Mouse (Mus musculus): Measurements from ENCODE around the gene Acpp. TPM values are rescaled to one million over a fixed set of nuclear protein-coding genes. Genes with fewer than 3 reads are reported as not detected.
A peak's percentile ranks its signal among the peaks of the same experiment; 100 is the strongest.
"Not testable (repeated sequence)": the region's sequence is repeated elsewhere in the genome, so short reads cannot be mapped to it uniquely, and the experiment has no call there.

Acpp gene
- 0.54 and 0.69 TPM in 2 replicates for polyA plus RNA-seq (2015; fragmentation: Nextera tagmentation; extraction: Ambion mirVana)

DNA sequence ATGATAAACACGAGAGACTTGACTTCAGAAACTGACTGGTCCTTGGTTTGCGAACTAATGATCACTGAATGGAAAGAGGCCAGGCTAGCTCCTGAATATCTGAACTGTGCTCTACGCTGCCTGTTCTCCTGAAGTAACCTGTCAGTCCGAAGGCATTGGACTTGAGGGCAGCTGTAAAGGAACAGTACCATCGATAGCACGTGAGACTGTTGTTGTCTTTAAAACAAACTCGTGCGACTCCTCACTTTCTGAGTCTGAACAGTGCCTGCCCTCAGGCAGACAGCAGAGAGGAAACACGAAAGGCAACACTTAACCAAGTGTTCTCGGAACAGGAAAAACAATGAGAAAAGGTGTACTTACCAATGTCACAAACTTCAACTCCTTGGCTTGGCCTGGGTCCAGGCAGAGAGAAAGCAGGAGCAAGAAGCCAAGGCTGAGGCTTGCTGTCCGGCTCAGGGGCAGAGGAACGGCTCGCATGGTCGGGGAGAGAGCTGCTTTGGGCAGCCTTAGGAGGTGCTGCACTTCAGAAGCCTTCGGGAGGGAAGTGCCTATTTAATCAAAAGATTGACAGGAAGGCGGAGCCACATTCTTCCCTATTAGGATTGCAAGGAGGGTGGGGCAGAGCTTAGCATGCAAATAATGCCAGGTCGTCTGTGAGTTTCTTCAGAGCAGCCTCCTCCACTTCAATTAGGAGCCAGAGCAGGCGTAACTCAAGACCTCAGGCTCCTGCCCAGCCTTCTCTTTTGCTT, at the start of gene Acpp:
Acpp (minus strand) TSS at position 566 of the 749 bp plus-strand sequence.
- peak within 1 kb of the TSS; percentile 39 for H3K4me2 ChIP-seq
- 13% methylated on average over 18 of the region's 18 CpGs for WGBS (ENCODE audit: insufficient replicate concordance)
- no peaks in the 10 kb centered on the region for H3K9me3 ChIP-seq (replicated peaks)
- no peak for ATAC-seq (ENCODE audit: insufficient read depth)
- H3K9ac ChIP-seq = no peak within 1 kb of the TSS
- H3K36me3 ChIP-seq (replicated peaks) = no peaks in the 10 kb centered on the region
- no peaks in the 10 kb centered on the region for H3K4me1 ChIP-seq (replicated peaks)
- no peaks in the 10 kb centered on the region for H3K27me3 ChIP-seq
- H3K27ac ChIP-seq (replicated peaks) = no peak within 1 kb of the TSS; the same call in 1 of the 2 replicates
- peak within 1 kb of the TSS; percentile 27 for H3K4me3 ChIP-seq (replicated peaks)

DNA sequence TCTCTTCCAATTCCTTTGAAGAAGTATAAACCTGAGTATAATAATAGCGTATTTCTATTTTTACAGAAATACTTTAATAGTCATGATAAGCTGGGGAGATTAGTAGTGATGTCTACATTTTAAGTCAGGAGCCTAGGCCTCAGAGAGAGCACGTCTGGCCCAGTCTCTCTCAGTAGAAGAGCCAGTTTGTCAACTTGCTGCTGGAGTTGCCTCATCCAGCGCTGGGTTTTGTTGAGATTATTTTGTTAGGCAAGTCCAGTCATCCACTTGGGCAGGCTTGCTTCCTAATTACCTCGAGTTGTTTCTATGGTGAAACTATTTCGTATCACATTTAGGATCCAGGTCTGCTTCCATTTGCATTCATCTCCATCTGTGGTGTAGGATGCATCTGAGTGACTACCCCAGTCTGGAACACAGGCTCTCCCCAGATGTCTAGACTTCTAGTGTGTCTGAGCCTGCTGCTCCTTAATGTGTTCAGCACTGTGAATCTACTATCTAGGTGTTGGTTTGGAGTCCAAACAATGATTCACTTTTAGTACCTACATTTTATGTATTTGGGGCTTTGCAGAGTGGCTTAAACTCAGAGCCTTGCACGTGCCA, 45.1 kb upstream of the Acpp start:
- no peak overlapping the region for H3K27ac ChIP-seq (replicated peaks)
- no peak for ATAC-seq (ENCODE audit: insufficient read depth)
- H3K4me2 ChIP-seq = no peak overlapping the region
- H3K9ac ChIP-seq = no peak overlapping the region
- no peak overlapping the region for H3K4me3 ChIP-seq (replicated peaks)
- WGBS (ENCODE audit: insufficient replicate concordance) = 49% methylated on average over 6 of the region's 6 CpGs
- H3K9me3 ChIP-seq (replicated peaks) = no peaks in the 10 kb centered on the region
- no peaks in the 10 kb centered on the region for H3K36me3 ChIP-seq (replicated peaks)
- no peaks in the 10 kb centered on the region for H3K27me3 ChIP-seq
- H3K4me1 ChIP-seq (replicated peaks) = no peaks in the 10 kb centered on the region

DNA sequence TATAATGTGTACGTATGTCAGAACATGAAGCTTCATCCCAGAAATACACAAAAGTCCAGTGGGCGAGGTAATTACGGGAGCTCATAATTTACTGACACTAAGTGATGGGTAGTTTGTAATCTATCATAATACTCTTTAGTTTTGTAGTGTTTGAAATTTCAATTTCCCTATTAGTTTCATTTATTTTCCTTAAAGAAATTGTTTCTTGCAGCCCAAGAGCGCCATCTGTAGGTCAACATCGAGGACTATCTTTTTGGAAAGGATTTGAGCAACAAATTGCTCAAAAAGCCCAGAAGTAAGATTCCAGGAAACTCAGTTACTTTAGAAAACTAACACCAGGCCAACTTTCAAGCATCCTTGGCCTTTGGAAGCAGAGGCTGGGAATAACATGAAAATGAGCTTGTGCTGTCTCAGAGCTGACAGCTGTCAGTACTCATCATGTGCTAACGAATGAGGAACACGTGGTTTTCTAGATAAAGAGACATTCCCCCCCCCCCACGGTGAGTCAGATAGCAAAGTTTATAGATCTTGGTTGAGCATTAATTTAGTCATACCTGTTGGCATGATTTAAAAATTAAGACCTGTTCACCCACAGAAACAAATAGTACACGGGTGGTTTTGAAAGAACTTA, 42.1 kb upstream of the Acpp start:
- no peaks in the 10 kb centered on the region for H3K27me3 ChIP-seq
- H3K4me1 ChIP-seq (replicated peaks) = no peaks in the 10 kb centered on the region
- no peak overlapping the region for H3K4me2 ChIP-seq
- H3K9me3 ChIP-seq (replicated peaks) = no peaks in the 10 kb centered on the region
- no peak overlapping the region for H3K4me3 ChIP-seq (replicated peaks)
- H3K27ac ChIP-seq (replicated peaks) = no peak overlapping the region
- no peak for ATAC-seq (ENCODE audit: insufficient read depth)
- 35% methylated on average over 9 of the region's 9 CpGs for WGBS (ENCODE audit: insufficient replicate concordance)
- no peak overlapping the region for H3K9ac ChIP-seq
- no peaks in the 10 kb centered on the region for H3K36me3 ChIP-seq (replicated peaks)

DNA sequence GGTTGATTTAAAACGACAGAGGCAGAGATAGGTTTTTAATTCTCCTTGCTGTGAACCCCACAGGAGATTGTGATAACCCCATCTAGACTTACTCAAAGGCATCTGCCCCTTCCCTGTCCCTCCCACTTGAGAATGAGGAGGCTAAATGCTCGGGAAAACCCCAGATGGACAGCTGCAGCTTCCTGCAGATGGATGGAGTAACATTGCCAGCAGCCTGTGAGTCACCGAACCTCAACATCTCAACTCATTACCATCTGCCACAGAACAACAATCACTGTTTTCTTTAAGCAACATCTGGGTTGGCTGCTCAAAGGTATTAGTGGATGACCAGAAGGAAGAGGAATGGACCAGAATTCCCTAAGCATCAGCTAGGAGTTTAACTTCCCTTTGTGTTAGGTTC, 38.0 kb upstream of the Acpp start:
- H3K4me3 ChIP-seq (replicated peaks) = no peak overlapping the region
- H3K27me3 ChIP-seq = no peaks in the 10 kb centered on the region
- H3K4me1 ChIP-seq (replicated peaks) = no peaks in the 10 kb centered on the region
- H3K36me3 ChIP-seq (replicated peaks) = no peaks in the 10 kb centered on the region
- 19% methylated on average over 3 of the region's 3 CpGs for WGBS (ENCODE audit: insufficient replicate concordance)
- H3K9ac ChIP-seq = no peak overlapping the region
- no peak overlapping the region for H3K27ac ChIP-seq (replicated peaks)
- no peaks in the 10 kb centered on the region for H3K9me3 ChIP-seq (replicated peaks)
- no peak overlapping the region for H3K4me2 ChIP-seq
- no peak for ATAC-seq (ENCODE audit: insufficient read depth)

DNA sequence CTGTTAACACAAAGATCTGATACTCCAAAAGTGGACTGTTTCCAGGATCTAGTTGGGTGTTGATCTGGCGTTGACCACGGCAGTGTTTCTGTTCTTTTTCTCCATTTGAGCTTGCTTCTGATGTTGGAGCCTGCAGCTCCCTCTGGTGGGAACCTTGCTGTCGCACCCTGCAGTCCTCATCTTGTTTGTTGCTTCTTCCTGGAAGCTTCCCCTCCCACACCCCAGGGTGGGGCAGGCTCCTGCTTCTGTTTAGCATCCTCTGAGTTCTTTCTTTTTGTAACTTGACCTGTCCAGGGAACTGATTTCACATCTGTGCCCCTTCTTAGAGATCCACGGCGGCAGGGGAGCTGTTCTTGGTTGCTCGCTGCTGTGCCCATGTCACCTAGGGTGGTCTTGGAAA, 35.7 kb upstream of the Acpp start:
- Histone ChIP-seq H3K4me3 (replicated peaks) (no peak overlapping the region), H3K36me3 (replicated peaks) (no peaks in the 10 kb centered on the region), H3K4me1 (replicated peaks) (no peaks in the 10 kb centered on the region), H3K27me3 (no peaks in the 10 kb centered on the region), H3K27ac (replicated peaks) (no peak overlapping the region), H3K9me3 (replicated peaks) (no peaks in the 10 kb centered on the region), H3K4me2 (no peak overlapping the region), H3K9ac (no peak overlapping the region)
- 23% methylated on average over 6 of the region's 6 CpGs for WGBS (ENCODE audit: insufficient replicate concordance)
- ATAC-seq (ENCODE audit: insufficient read depth) = no peak

DNA sequence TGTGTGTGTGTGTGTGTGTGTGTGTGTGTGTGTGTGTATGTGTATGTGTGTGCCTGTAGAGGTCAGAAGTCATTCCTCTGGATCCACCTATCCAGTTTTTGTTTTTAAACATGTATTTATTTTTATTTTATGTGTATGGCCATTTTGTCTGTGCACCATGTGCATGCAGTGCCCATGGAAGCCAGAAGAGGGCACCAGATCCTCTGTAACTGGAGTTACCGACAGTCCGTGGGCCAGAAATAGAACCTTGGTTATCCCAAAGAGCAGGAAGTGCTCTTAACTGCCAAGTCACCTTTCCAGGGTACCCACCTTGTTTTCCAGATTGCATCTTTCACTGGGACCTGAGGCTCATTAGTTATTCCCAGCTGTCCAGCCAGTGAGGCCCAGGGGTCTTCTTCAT, 29.4 kb upstream of the Acpp start:
- H3K9me3 ChIP-seq (replicated peaks) = no peaks in the 10 kb centered on the region
- no peaks in the 10 kb centered on the region for H3K4me1 ChIP-seq (replicated peaks)
- no peaks in the 10 kb centered on the region for H3K36me3 ChIP-seq (replicated peaks)
- 54% methylated on average over 2 of the region's 2 CpGs for WGBS (ENCODE audit: insufficient replicate concordance)
- H3K27ac ChIP-seq (replicated peaks) = no peak overlapping the region
- H3K27me3 ChIP-seq = no peaks in the 10 kb centered on the region
- H3K9ac ChIP-seq = no peak overlapping the region
- no peak overlapping the region for H3K4me2 ChIP-seq
- H3K4me3 ChIP-seq (replicated peaks) = no peak overlapping the region
- no peak for ATAC-seq (ENCODE audit: insufficient read depth)

DNA sequence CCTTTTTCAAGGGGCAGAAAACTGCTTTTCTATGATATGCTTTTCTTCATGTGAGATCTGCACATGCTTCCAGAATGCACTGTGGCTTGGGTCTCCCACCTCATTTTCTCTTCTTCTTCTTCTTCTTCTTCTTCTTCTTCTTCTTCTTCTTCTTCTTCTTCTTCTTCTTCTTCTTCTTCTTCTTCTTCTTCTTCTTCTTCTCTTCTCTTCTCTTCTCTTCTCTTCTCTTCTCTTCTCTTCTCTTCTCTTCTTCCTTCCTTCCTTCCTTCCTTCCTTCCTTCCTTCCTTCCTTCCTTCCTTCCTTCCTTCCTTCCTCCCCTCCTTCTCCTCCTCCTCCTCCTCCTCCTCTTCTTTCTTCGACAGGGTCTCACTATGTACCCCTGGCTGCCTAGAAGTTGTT, 24.4 kb upstream of the Acpp start:
- not testable (repeated sequence) for H3K9me3 ChIP-seq (replicated peaks); H3K4me1 ChIP-seq (replicated peaks); ATAC-seq (ENCODE audit: insufficient read depth); H3K9ac ChIP-seq; H3K27ac ChIP-seq (replicated peaks); H3K4me2 ChIP-seq; H3K4me3 ChIP-seq (replicated peaks); H3K27me3 ChIP-seq; H3K36me3 ChIP-seq (replicated peaks)
- 38% methylated on average over 1 of the region's 1 CpGs for WGBS (ENCODE audit: insufficient replicate concordance)

DNA sequence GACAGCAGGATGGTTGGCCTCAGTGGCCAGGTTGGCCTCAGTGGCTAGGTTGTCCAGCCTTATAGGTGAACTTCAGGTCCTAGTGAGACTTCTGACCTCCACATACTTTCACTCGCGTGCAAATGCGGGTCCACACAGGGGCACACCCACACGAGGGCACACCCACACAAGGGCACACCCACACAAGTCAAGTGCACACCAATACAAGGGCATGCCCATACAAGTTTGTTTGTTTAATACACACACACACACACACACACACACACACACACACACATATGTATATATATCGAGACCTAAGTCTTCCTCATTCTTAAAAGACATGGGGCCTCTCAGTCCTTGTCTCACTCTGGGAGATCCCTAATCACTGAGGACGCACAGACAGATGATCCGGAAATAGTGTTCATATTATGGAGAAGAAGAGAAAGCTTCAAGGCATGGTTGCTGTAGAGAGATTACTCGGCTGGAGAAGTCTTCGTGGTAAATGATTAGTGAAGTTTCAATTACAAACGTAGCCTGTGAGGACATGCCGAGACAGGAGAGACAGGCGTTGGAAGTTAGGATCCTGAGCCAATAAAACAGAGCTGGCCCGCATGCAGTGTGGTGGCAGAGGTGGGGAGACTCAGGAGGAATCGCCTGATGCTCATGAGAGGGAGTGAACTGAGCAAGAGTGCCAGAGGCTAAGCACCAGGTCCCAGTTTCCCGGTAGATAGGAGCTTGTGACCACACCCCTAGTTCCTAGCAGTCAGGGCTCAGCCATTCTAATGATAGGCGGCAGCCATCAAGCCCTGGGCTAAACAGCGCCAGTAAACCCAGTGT, 23.7 kb upstream of the Acpp start:
- Histone ChIP-seq H3K27ac (replicated peaks) (no peak overlapping the region), H3K9me3 (replicated peaks) (no peaks in the 10 kb centered on the region), H3K36me3 (replicated peaks) (no peaks in the 10 kb centered on the region), H3K4me2 (no peak overlapping the region), H3K27me3 (no peaks in the 10 kb centered on the region), H3K4me3 (replicated peaks) (no peak overlapping the region), H3K9ac (no peak overlapping the region), H3K4me1 (replicated peaks) (no peaks in the 10 kb centered on the region)
- 61% methylated on average over 17 of the region's 17 CpGs for WGBS (ENCODE audit: insufficient replicate concordance)
- ATAC-seq (ENCODE audit: insufficient read depth) = no peak

DNA sequence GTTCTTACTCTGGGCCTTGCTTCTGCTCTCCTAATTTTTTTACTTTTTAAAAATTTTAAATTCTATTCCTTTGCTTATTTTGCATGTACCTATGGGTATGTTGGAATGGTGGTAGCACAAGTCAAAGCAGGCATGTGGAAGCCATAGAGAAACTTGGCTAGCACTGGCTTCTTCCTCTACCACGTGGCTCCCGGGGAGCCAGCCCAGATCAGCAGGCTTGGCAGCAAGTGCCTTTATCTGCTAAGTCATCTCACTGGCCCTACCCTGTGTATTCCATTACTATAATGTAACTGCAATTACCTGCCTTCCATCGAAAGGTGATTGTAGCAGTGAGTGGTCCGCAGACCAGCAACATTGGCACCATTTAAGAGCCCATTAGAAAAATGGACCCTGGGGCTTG, 22.8 kb upstream of the Acpp start:
- Histone ChIP-seq H3K4me2 (no peak overlapping the region), H3K4me1 (replicated peaks) (no peaks in the 10 kb centered on the region), H3K9ac (no peak overlapping the region), H3K27ac (replicated peaks) (no peak overlapping the region), H3K4me3 (replicated peaks) (no peak overlapping the region), H3K36me3 (replicated peaks) (no peaks in the 10 kb centered on the region), H3K27me3 (no peaks in the 10 kb centered on the region), H3K9me3 (replicated peaks) (no peaks in the 10 kb centered on the region)
- no peak for ATAC-seq (ENCODE audit: insufficient read depth)
- WGBS (ENCODE audit: insufficient replicate concordance) = 68% methylated on average over 4 of the region's 4 CpGs

DNA sequence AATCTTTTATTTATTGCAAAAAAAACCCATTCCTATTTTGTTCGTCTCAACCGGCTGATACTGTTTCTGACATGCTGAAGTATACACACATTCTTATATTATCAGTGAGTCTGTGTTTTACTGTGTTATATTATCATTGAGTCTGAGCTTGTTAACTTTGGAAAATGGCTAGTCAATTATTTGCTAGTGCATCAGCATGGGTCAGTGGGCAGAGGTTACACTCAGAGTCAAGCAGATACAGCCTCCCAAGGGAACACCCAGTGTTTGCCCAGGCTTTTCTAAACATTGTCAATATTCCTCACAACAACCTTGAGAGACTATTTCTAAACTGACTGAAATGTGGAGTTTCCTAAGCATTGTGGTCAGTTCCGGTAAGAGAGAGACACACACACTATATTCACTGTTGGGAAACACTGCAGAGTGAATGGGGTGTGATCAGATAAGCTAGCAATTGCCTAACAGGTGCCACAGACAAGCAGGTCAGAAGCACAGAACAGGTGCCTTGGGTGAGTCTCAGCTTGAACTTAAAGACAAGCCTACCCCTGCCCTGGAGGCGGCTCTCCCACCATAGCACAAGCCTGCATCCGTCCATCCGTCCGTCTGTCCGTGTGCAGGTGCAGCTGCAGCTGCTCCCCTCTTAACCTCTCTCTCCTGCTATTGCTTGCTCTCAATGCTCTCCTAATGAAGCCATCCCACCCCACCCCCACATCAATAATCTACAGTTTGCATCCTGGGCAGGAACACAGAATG, 18.1 kb upstream of the Acpp start:
- 69% methylated on average over 8 of the region's 8 CpGs for WGBS (ENCODE audit: insufficient replicate concordance)
- ATAC-seq (ENCODE audit: insufficient read depth) = peak; percentile 70
- no peaks in the 10 kb centered on the region for H3K27me3 ChIP-seq
- no peaks in the 10 kb centered on the region for H3K9me3 ChIP-seq (replicated peaks)
- no peak overlapping the region for H3K4me3 ChIP-seq (replicated peaks)
- H3K27ac ChIP-seq (replicated peaks) = peak overlapping the region; percentile 48; the same call in 1 of the 2 replicates
- no peaks in the 10 kb centered on the region for H3K36me3 ChIP-seq (replicated peaks)
- H3K4me2 ChIP-seq = peak overlapping the region; percentile 38
- H3K4me1 ChIP-seq (replicated peaks) = no peaks in the 10 kb centered on the region
- H3K9ac ChIP-seq = no peak overlapping the region
